Mouse (Mus musculus) frontal cortex, postnatal 36 days (tissue): Measurements from ENCODE around the gene Fgd4.
"Not testable (repeated sequence)": the region's sequence is repeated elsewhere in the genome, so short reads cannot be mapped to it uniquely, and the experiment has no call there.

Experiments used
- DNase-seq, 2 experiments: peaks; one replicate each; pipeline ENCODE4 v3.0.0; 2022; ENCODE audit warnings: low spot score in 2 of 2

Gene Fgd4

GRCm38 (mm10) chr16:16542956-16543441 is 57.4 kb downstream of the Fgd4 start:
- no peak for DNase-seq

DNA sequence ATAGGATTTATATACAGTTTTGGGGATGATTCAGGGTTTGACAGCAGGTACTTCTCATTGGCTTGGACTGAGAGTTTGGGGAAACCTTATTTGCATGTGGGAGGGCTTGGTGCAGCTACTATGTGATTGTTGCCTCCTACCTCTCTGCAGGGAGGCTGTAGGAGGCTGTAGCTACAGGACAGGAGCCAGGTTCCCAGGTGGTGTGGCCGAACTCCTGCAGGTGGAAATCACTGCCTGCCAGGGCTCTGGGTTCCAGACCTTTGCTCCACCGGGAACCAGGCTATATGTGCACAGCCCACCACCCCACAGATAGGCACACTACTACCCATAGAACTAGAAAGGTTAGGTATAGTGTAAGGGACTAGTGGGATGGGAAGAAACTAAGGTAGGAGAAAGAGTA is 61.0 kb downstream of the Fgd4 start:
- not testable (repeated sequence) for DNase-seq

- DNase-seq: no peak
Measured at GRCm38 (mm10) chr16:16535232-16535631, 65.1 kb downstream of the Fgd4 start.

GRCm38 (mm10) chr16:16528014-16528413 is 72.3 kb downstream of the Fgd4 start:
- DNase-seq: no peak

GRCm38 (mm10) chr16:16527267-16527666 is 73.1 kb downstream of the Fgd4 start:
- peak; percentile 39 to 60 for DNase-seq

DNA sequence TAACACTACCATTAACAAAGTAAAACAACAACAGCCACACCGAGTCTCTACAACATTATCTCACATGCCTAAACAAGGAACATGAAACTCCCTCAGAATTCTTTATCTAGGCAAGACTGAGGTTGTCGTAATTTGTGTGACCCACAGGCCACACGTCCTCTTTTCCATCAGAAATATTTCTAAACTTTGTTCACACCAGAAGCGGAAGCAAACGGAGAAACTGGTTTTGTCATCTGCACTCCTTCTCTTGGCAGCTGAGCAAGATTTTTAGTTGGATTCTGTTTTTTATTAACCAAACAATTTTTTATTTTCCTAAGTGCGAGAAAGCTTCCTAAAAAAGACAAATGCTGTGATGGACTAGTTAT is 73.6 kb downstream of the Fgd4 start:
- no peak for DNase-seq

GRCm38 (mm10) chr16:16526097-16526740 is 74.1 kb downstream of the Fgd4 start:
- DNase-seq: no peak

- no peak for DNase-seq
Measured at GRCm38 (mm10) chr16:16525266-16525904, 75.0 kb downstream of the Fgd4 start.

DNA sequence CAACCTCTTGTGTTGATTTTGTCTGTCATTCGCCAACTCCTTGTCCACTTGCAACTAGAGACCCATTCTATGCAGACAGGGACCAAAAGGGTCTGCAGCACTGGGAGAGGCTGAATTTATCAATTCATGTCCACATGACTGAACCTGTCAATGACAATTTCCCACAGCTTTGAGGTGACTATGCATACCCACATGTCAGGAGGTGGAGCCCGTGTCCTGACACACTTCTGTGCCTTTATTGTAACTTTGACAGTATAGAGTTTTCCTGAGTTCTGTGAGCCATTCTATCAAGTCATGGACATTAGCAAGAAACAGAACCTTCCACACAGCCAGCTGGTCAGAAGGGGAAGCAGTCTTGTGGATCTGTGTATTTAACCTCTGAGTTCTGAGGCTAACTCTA is 76.7 kb downstream of the Fgd4 start:
- DNase-seq: no peak

- not testable (repeated sequence) for DNase-seq
Measured at GRCm38 (mm10) chr16:16522869-16523268, 77.5 kb downstream of the Fgd4 start.

DNA sequence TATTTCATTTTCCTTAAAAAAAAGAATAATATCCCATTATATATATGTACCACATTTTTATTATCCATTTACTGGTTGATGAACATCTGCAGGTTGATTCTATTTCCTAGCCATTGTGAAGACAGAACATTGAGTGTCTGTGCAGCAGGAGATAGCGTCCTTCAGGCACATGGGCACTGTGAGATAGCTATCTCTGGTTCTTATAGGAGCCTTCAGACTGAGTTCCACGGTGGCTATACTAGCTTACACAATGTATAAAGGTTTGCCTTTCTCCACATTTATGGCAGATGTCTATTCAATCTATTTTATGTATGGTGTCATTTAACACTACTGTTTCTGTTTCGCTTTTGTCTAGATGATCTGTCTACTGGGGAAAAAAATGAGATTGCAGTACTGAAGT is 98.9 kb downstream of the Fgd4 start:
- no peak for DNase-seq

DNA sequence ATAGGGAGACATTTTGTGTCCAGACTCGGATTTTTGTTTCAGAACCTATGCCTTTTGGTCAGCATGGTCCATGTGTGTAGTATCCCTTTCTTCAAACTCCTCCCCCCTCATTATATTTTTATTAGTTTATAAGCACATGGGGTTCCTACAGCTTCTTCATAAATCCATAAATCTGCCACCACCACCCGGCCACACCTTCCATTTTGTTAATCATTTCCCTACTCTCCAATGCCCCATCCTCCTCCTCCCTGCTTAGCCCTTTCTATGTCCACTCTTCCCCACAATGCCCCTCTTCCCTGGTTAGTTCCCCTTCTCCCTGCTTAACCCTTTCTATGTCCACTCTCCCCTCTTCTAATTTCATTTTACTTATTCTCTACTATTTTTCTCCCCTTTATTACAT is 99.4 kb downstream of the Fgd4 start:
- no peak for DNase-seq

DNA sequence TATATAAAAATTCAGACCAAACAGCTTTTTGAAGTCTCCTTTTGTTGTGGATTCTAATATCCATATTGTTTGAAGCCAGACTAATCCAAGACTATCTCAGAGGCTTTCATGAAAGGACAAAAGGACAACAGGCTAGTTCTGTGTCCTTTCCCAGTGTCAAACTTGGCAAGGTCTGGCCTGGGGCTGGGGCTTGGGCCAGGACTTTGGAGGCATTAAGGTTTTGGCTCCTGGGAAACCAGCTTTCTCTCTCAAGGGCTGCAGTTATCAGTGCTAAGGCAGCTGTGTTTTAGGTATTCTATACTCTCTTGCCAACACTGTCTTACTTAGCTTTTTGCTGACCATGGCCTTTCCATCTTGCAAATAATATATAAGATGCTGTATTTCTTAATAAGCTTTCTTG is 101.6 kb downstream of the Fgd4 start:
- no peak for DNase-seq

GRCm38 (mm10) chr16:16485523-16486043 is 114.8 kb downstream of the Fgd4 start:
- no peak for DNase-seq

DNA sequence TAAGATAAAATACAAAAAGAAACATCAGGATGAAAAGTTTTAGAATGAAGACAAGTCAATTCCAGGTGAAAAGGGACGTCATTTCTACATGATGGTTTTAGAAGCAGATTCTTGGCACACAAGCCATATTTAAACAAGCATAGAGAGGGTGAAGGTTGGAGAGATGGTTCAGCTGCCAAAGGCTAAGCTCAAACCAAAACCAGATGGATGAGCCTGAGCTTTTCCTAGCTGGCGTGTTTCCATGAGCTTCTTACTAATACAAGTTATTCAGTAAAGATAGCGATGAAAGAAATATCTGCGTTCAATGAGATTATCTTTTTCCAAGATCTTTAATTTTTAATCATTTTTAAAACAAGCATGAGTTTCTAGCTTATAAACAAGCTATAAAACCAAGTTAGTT is 115.7 kb downstream of the Fgd4 start:
- DNase-seq: no peak

DNA sequence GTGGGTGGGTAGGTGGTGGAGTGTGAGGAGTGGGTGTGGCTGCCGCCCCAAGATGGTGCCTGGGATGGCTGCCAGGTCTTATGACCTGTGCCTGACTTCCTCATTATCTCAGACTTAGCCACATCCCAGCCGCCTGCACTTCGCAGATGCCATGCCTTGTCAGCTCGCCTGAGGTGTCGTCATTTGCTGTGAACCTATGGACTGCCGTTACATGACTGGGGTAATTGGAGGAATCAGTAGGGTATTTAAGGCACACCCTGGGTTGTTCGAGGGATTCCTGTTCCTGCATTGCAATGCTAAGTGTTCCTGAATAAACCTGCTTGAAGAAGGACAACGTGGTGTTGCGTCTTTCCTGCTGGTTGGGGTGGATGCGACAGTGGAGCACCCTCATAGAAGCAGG is 126.9 kb downstream of the Fgd4 start:
- not testable (repeated sequence) for DNase-seq

DNA sequence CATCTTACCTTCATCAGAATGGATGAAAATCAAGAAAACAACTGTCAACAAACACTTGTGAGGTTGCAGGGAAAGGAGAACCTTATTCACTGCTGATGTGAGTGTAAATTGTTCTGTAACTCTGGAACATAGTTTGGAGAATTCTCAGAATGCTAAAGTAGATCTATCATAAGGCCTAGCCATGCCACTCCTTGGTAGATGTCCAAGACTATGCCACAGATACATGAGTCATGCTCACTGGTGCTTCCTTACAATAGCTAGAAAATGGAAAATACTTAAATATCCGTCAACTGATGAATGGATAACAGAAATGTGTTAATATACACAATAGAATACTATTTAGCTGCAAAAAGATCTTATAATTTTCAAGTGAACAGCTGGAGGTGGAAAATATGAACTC is 150.3 kb downstream of the Fgd4 start:
- no peak for DNase-seq

DNA sequence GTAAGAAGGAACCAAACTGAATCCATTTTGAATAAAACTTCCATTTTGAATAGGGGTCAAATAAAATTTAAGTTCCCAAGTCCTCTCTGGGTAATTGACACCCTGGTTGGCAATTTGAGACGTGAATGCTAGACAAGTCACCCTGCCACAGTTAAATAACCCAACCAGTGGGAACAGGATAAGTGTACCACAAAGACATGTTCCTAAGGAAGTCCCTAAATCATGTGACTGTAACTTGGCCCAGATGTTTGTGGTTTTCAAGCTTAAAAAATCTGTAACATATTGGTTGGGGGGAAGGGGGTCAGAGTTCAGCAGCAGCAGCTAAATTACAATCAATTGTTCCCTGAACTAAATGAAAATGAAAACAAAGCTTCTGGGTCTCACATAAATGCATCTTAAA is 161.9 kb downstream of the Fgd4 start:
- no peak for DNase-seq

GRCm38 (mm10) chr16:16422456-16422855 is 177.9 kb downstream of the Fgd4 start:
- DNase-seq: no peak

- DNase-seq: not testable (repeated sequence)
Measured at GRCm38 (mm10) chr16:16367217-16367616, 233.1 kb downstream of the Fgd4 start.
